Mouse (Mus musculus) kidney, postnatal 0 days (tissue): ENCODE measurements around the gene Neurl2. TPM values are rescaled to one million over a fixed set of nuclear protein-coding genes. Genes with fewer than 3 reads are reported as not detected.
A peak's percentile ranks its signal among the peaks of the same experiment; 100 is the strongest.
"Not testable (repeated sequence)": the region's sequence is repeated elsewhere in the genome, so short reads cannot be mapped to it uniquely, and the experiment has no call there.

Experiments used
- ATAC-seq: fragments of 200-750 bp; cut with Nextera tagmentation; replicated peaks from 2 replicates; pipeline ENCODE4 v1.8.0; 2017; ENCODE audit warnings: low read depth, moderate number of reproducible peaks, moderate TSS enrichment, moderate library complexity; ENCODE audit not compliant: low FRiP score
- DNase-seq: peaks from one replicate; pipeline ENCODE4 v3.0.0-alpha.2; 2016; ENCODE audit warnings: low spot score
- H3K27ac ChIP-seq: fragments of 300-500 bp; sonication (generic); 2 replicates; pipeline ENCODE4 v1.5.1; 2014; ENCODE audit warnings: mild to moderate bottlenecking
- H3K27me3 ChIP-seq: fragments of 300-500 bp; sonication (generic); 2 replicates; pipeline ENCODE4 v1.6.1; 2014; ENCODE audit warnings: low read length, mixed read lengths; ENCODE audit not compliant: insufficient read depth
- H3K36me3 ChIP-seq: fragments of 300-500 bp; sonication (generic); 2 replicates; pipeline ENCODE4 v1.6.1; 2014; ENCODE audit warnings: low read length, mixed read lengths; ENCODE audit not compliant: insufficient read depth
- H3K4me1 ChIP-seq: fragments of 300-500 bp; sonication (generic); replicated peaks from 2 replicates; pipeline ENCODE4 v1.6.1; 2014; ENCODE audit warnings: antibody characterized with exemption, low read length, mixed read lengths; ENCODE audit not compliant: insufficient read depth
- H3K4me2 ChIP-seq: fragments of 300-500 bp; sonication (generic); 2 replicates; pipeline ENCODE4 v1.6.1; 2014; ENCODE audit warnings: mild to moderate bottlenecking, low read length, moderate library complexity, mixed read lengths
- H3K4me3 ChIP-seq: fragments of 300-500 bp; sonication (generic); replicated peaks from 2 replicates; pipeline ENCODE4 v1.5.1; 2014; ENCODE audit warnings: low read depth, low read length
- H3K9ac ChIP-seq: fragments of 300-500 bp; sonication (generic); 2 replicates; pipeline ENCODE4 v1.6.1; 2014; ENCODE audit warnings: low read depth, low read length
- H3K9me3 ChIP-seq: fragments of 300-500 bp; sonication (generic); replicated peaks from 2 replicates; pipeline ENCODE4 v1.6.1; 2016; ENCODE audit warnings: low read length, inconsistent platforms, mixed read lengths
- CTCF ChIP-seq: IDR thresholded peaks from 2 replicates; pipeline ENCODE4 v1.5.1; 2016; ENCODE audit warnings: antibody characterized with exemption, low read depth, mild to moderate bottlenecking, moderate library complexity
- WGBS: fragments of 180-500 bp; shearing (Covaris S2); extraction: QIAGEN DNeasy Blood & Tissue Kit; methylation state at CpG from one replicate; pipeline ENCODE4 v1.1.7; 2014; 5-methylcytosine and 5-hydroxymethylcytosine counted together
- polyA plus RNA-seq: library from polyadenylated mRNA; unstranded; fragments of >200 nt; fragmentation: Nextera tagmentation; extraction: Ambion mirVana; gene quantifications from 2 replicates; pipeline ENCODE4 v1.2.1, GENCODE M21; 2015

Neurl2 gene
- polyA plus RNA-seq, 1 experiment from 2014 or later: 9.4 TPM

- H3K4me3 ChIP-seq: not testable (repeated sequence)
Measured at GRCm38 (mm10) chr2:164877376-164878215, 44.3 kb upstream of the Neurl2 start.

GRCm38 (mm10) chr2:164875648-164876047 is 42.4 kb upstream of the Neurl2 start:
- WGBS: 55% methylated on average over 2 of the region's 2 CpGs
- H3K36me3 ChIP-seq, H3K9ac ChIP-seq, H3K4me3 ChIP-seq, DNase-seq, H3K9me3 ChIP-seq, H3K4me2 ChIP-seq, ATAC-seq, H3K27me3 ChIP-seq, H3K4me1 ChIP-seq: not testable (repeated sequence)
- TF ChIP-seq CTCF: peak; percentile 24; the same call in 1 of the 2 replicates
- peak overlapping the region; percentile 84 for H3K27ac ChIP-seq

More at GRCm38 (mm10) chr2:164877376-164878215, 44.3 kb upstream of the Neurl2 start:
- peak overlapping the region; percentile 100; the same call in 1 of the 2 replicates for H3K27ac ChIP-seq
- H3K9me3 ChIP-seq, ATAC-seq, H3K27me3 ChIP-seq, H3K36me3 ChIP-seq, H3K9ac ChIP-seq, DNase-seq: not testable (repeated sequence)
- peak; percentile 33 for TF ChIP-seq CTCF
- H3K4me2 ChIP-seq: peak overlapping the region; percentile 93
- H3K4me1 ChIP-seq: peaks cover 13% of the 10 kb centered on the region
- 69% methylated on average over 11 of the region's 11 CpGs for WGBS

GRCm38 (mm10) chr2:164874239-164874769 is 41.0 kb upstream of the Neurl2 start:
- Histone ChIP-seq H3K27ac (peak overlapping the region; percentile 84), H3K4me1 (peaks cover 3% of the 10 kb centered on the region; the same call in 1 of the 2 replicates), H3K27me3 (no peaks in the 10 kb centered on the region), H3K4me2 (peak overlapping the region; percentile 4; the same call in 1 of the 2 replicates), H3K9ac (0 out of 2 replicates have a peak overlapping the region, but pooled peaks have one; percentile 13), H3K4me3 (no peak overlapping the region), H3K9me3 (no peaks in the 10 kb centered on the region), H3K36me3 (no peaks in the 10 kb centered on the region)
- ATAC-seq: peak; percentile 25; the same call in 1 of the 2 replicates
- no peak for TF ChIP-seq CTCF
- DNase-seq: peak; percentile 90
- WGBS: 23% methylated on average over 1 of the region's 1 CpGs

GRCm38 (mm10) chr2:164873621-164874020 is 40.4 kb upstream of the Neurl2 start:
- no peak for TF ChIP-seq CTCF

GRCm38 (mm10) chr2:164871602-164872303 is 38.5 kb upstream of the Neurl2 start:
- Histone ChIP-seq H3K27ac (no peak overlapping the region), H3K4me1 (no peaks in the 10 kb centered on the region; the same call in 1 of the 2 replicates), H3K9me3 (no peaks in the 10 kb centered on the region), H3K27me3 (no peaks in the 10 kb centered on the region), H3K36me3 (no peaks in the 10 kb centered on the region), H3K9ac (no peak overlapping the region), H3K4me3 (no peak overlapping the region), H3K4me2 (no peak overlapping the region)
- no peak for TF ChIP-seq CTCF
- ATAC-seq (no peak), DNase-seq (no peak)
- 56% methylated on average over 6 of the region's 6 CpGs for WGBS

More at GRCm38 (mm10) chr2:164873621-164874020, 40.4 kb upstream of the Neurl2 start:
- Histone ChIP-seq H3K36me3 (no peaks in the 10 kb centered on the region), H3K4me1 (peaks cover 3% of the 10 kb centered on the region; the same call in 1 of the 2 replicates), H3K27ac (peak overlapping the region; percentile 84), H3K9ac (0 out of 2 replicates have a peak overlapping the region, but pooled peaks have one; percentile 4), H3K4me2 (no peak overlapping the region; the same call in 1 of the 2 replicates), H3K4me3 (no peak overlapping the region), H3K27me3 (no peaks in the 10 kb centered on the region), H3K9me3 (no peaks in the 10 kb centered on the region)
- 39% methylated on average over 3 of the region's 3 CpGs for WGBS
- ATAC-seq (no peak), DNase-seq (peak; percentile 41)

GRCm38 (mm10) chr2:164868491-164868890 is 35.2 kb upstream of the Neurl2 start:
- no peak for DNase-seq

More at GRCm38 (mm10) chr2:164868491-164868890, 35.2 kb upstream of the Neurl2 start:
- Histone ChIP-seq H3K4me3 (no peak overlapping the region), H3K36me3 (no peaks in the 10 kb centered on the region), H3K9me3 (no peaks in the 10 kb centered on the region), H3K4me2 (no peak overlapping the region), H3K4me1 (no peaks in the 10 kb centered on the region), H3K27ac (no peak overlapping the region), H3K9ac (no peak overlapping the region), H3K27me3 (no peaks in the 10 kb centered on the region)
- ATAC-seq: no peak
- 51% methylated on average over 7 of the region's 7 CpGs for WGBS
- no peak for TF ChIP-seq CTCF
